Mouse (Mus musculus): ENCODE data around the gene Hsd17b2. TPM values are rescaled to one million over a fixed set of nuclear protein-coding genes. Genes with fewer than 3 reads are reported as not detected.

The Hsd17b2 gene
- total and polyA plus RNA-seq, 2 experiments from 2014 or later, result 1.1 TPM; not detected in 1

DNA sequence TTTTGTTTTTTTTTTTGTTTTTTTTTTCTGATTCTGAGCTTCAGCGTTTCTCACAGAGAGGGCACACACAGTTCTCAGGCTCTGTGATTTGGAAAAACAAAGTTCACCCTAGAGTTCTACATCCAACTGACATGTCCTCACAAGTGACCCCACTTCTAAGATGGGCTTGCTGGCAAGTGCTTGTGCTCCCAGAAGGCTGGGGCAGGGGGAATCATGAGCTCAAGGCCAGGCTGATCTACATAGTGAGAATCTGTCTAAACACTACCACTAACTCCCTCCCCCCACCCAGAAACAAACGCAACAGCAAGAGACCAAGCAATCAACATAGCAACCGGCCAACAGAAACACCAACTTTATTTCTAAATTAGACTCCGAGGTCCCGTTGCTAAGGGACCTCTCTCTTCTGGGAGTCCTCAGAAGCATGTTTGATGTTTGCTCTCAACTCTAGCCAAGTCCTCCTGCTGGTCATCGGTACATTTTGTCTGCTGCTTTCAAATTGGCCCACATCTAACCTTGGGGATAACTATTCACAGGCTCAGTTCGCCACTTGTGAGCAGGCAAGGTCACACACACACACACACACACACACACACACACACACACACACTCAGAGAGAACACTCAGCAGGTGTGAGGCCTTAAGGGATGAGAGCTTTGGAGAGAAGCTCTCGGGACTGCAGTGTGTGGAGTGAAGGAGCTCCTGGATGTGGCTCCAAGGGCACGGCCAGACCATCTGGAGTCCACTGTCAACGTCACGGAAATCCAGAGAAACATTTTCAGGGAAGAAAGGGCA, 77.0 kb downstream of the Hsd17b2 start:
- no peak overlapping the region for H3K4me3 ChIP-seq (ENCODE audit: low read length)
- H3K4me1 ChIP-seq (ENCODE audit: insufficient read depth, low read length), result no peaks in the 10 kb centered on the region
- TF ChIP-seq CTCF (IDR thresholded peaks at IDR 0.05; ENCODE audit: low read depth), result no peak
- WGBS, result 67% methylated on average over 11 of the region's 11 CpGs
- peak; percentile 18 for DNase-seq (ENCODE audit: low spot score)
- H3K9me3 ChIP-seq (ENCODE audit: low read length), result no peaks in the 10 kb centered on the region
- H3K27ac ChIP-seq, result no peak overlapping the region
- H3K4me2 ChIP-seq (ENCODE audit: low read depth, low read length), result no peak overlapping the region
- ATAC-seq, result no peak
- H3K27me3 ChIP-seq (ENCODE audit: insufficient read depth, low read length), result no peaks in the 10 kb centered on the region
- no peak overlapping the region for H3K9ac ChIP-seq (replicated peaks; ENCODE audit: low read length)
- no peaks in the 10 kb centered on the region for H3K36me3 ChIP-seq (ENCODE audit: insufficient read depth, low read length)

DNA sequence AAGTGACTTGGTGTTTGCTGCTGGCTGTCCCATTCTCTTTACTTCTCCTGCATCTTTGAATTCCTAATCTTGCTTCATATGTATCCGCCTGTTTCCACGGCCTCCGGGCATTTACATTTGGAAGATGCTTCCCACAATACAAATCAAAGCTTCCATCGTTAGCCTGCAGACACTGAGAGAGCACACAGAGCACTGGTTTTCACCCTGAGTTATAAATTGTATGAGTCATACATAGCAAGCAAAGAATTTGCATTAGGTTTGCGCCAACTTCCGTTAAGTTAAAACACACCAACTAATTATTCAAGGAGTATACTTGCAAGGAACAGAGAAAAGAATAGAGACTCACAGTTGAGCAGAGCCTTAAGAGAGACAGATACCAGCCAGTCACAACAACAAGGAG, 77.6 kb downstream of the Hsd17b2 start:
- H3K4me1 ChIP-seq (ENCODE audit: insufficient read depth, low read length), result no peaks in the 10 kb centered on the region
- no peak for TF ChIP-seq CTCF (IDR thresholded peaks at IDR 0.05; ENCODE audit: low read depth)
- H3K4me2 ChIP-seq (ENCODE audit: low read depth, low read length), result no peak overlapping the region
- no peaks in the 10 kb centered on the region for H3K9me3 ChIP-seq (ENCODE audit: low read length)
- H3K4me3 ChIP-seq (ENCODE audit: low read length), result no peak overlapping the region
- H3K27me3 ChIP-seq (ENCODE audit: insufficient read depth, low read length), result no peaks in the 10 kb centered on the region
- no peak overlapping the region for H3K27ac ChIP-seq
- DNase-seq (ENCODE audit: low spot score) (no peak), ATAC-seq (no peak)
- H3K36me3 ChIP-seq (ENCODE audit: insufficient read depth, low read length), result no peaks in the 10 kb centered on the region
- H3K9ac ChIP-seq (replicated peaks; ENCODE audit: low read length), result no peak overlapping the region
- WGBS, result 78% methylated on average over 6 of the region's 6 CpGs

DNA sequence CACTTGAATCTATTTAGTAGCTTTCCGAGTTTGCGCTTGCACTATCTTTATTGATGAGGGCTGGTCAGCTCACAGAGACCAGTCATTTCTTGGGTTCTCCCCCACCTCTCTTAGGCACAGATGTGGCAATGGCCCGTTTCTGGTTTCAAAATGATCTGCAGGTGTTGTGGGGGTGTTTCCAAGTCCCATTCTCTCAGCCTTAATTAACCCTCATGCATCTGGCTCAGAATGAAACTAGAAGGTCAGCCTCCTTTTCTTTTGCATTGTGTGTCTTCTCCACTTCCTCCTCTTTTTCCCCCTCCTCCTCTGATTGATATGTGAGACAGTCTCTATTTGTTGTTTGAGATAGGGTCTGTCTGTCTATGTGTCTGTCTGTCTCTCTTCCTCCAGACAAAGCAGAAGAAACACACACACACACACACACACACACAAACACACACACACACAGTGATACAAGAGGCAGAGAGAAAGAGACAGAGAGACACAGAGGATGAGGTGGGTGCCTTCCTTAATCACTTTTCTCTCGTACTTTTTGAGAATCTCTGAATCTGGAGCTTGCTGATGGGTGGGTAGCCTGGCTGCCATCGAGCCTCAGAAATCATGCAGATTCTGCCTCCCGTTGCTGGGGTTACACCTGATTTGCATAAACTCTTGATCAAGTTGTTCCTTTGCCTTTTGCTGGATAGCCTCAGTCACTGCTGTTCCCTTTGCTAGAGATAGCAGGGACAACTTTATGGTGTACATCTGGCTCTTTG, 79.8 kb downstream of the Hsd17b2 start:
- no peak for ATAC-seq
- no peak for TF ChIP-seq CTCF (IDR thresholded peaks at IDR 0.05; ENCODE audit: low read depth)
- WGBS, result 53% methylated on average over 6 of the region's 6 CpGs

DNA sequence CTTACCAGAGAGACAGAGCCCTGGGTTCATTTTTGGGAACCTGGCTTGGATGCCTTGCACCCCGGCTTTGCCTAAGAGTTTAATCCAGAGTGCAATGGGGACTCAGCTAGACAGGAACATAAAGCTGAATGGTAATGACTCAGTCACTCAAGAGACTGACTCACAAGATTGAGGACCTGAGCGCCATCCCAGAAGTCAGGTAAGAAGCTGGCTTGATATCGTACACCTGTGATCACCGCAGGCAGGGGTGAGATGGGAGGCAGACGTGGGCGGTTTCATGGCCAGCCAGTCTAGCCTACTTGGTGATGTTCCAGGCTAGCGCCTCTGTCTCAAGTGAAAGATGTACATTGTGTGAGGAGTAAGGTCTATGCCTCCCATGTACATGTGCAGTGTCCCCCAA, 81.3 kb downstream of the Hsd17b2 start:
- Histone ChIP-seq H3K9me3 (ENCODE audit: low read length) (no peaks in the 10 kb centered on the region), H3K9ac (replicated peaks; ENCODE audit: low read length) (no peak overlapping the region), H3K36me3 (ENCODE audit: insufficient read depth, low read length) (peaks cover 5% of the 10 kb centered on the region; the same call in 1 of the 2 replicates), H3K4me1 (ENCODE audit: insufficient read depth, low read length) (no peaks in the 10 kb centered on the region), H3K4me3 (ENCODE audit: low read length) (no peak overlapping the region), H3K27me3 (ENCODE audit: insufficient read depth, low read length) (no peaks in the 10 kb centered on the region), H3K27ac (no peak overlapping the region), H3K4me2 (ENCODE audit: low read depth, low read length) (no peak overlapping the region)
- TF ChIP-seq CTCF (IDR thresholded peaks at IDR 0.05; ENCODE audit: low read depth), result no peak
- 96% methylated on average over 7 of the region's 7 CpGs for WGBS
- ATAC-seq (no peak), DNase-seq (ENCODE audit: low spot score) (no peak)

More for the DNA sequence above, 79.8 kb downstream of the Hsd17b2 start:
- no peak overlapping the region for H3K4me2 ChIP-seq (ENCODE audit: low read depth, low read length)
- H3K27me3 ChIP-seq (ENCODE audit: insufficient read depth, low read length), result no peaks in the 10 kb centered on the region
- no peak for DNase-seq (ENCODE audit: low spot score)
- H3K9me3 ChIP-seq (ENCODE audit: low read length), result no peaks in the 10 kb centered on the region
- H3K27ac ChIP-seq, result no peak overlapping the region
- no peak overlapping the region for H3K9ac ChIP-seq (replicated peaks; ENCODE audit: low read length)
- no peaks in the 10 kb centered on the region for H3K4me1 ChIP-seq (ENCODE audit: insufficient read depth, low read length)
- H3K4me3 ChIP-seq (ENCODE audit: low read length), result no peak overlapping the region
- no peaks in the 10 kb centered on the region for H3K36me3 ChIP-seq (ENCODE audit: insufficient read depth, low read length)

DNA sequence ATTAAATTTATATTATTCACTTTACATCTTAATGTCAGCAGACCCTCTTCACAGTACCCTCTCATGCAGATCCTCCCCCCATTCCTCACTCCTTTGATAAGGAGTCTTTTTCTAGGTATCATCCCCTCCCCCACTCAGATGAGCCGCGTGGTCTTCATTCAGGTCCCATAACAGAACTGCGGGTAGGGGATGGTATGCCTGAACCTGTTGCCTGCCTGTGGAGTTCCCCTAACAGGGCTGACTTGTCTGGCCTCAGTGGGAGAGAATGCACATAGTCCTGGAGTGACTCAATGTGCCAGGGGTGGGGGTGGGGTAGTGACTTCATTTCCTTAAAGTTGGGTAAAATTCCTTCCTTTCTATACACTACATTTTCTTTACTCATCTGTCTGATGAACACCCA, 84.7 kb downstream of the Hsd17b2 start:
- Histone ChIP-seq H3K9me3 (ENCODE audit: low read length) (no peaks in the 10 kb centered on the region), H3K27ac (no peak overlapping the region), H3K36me3 (ENCODE audit: insufficient read depth, low read length) (peaks cover 19% of the 10 kb centered on the region), H3K4me2 (ENCODE audit: low read depth, low read length) (no peak overlapping the region), H3K4me1 (ENCODE audit: insufficient read depth, low read length) (no peaks in the 10 kb centered on the region), H3K27me3 (ENCODE audit: insufficient read depth, low read length) (no peaks in the 10 kb centered on the region), H3K9ac (replicated peaks; ENCODE audit: low read length) (no peak overlapping the region), H3K4me3 (ENCODE audit: low read length) (no peak overlapping the region)
- no peak for TF ChIP-seq CTCF (IDR thresholded peaks at IDR 0.05; ENCODE audit: low read depth)
- 93% methylated on average over 3 of the region's 3 CpGs for WGBS
- DNase-seq (ENCODE audit: low spot score), result no peak
- no peak for ATAC-seq

DNA sequence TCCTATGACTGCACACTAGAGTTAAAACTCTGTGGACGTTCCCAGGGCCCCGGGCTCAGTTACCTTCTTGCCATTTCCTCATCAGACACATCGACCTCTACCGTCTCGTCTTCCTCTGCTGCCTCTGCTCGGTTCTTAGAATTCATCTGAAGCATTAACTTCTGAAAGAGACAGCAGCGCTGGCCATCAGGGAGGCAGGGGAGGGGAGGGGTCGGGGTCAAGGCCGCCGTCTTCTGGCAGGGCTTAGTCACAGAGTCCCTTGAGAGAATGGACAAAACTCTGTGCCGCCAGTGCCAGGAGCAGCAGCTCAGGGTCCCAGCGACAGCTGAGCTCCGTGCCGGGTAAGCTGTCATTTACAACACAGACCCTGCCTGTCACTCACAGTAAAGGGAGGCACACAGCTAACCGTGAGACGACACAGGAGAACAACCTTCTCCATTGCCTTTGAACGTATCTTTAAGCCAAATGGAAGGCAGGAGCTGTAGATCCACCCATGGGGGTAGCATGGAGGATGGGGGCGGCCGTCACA, 91.0 kb downstream of the Hsd17b2 start:
- no peak for DNase-seq (ENCODE audit: low spot score)
- Histone ChIP-seq H3K9ac (replicated peaks; ENCODE audit: low read length) (no peak overlapping the region), H3K4me1 (ENCODE audit: insufficient read depth, low read length) (no peaks in the 10 kb centered on the region), H3K36me3 (ENCODE audit: insufficient read depth, low read length) (peaks cover 41% of the 10 kb centered on the region), H3K4me2 (ENCODE audit: low read depth, low read length) (no peak overlapping the region), H3K27me3 (ENCODE audit: insufficient read depth, low read length) (no peaks in the 10 kb centered on the region), H3K4me3 (ENCODE audit: low read length) (no peak overlapping the region), H3K27ac (no peak overlapping the region), H3K9me3 (ENCODE audit: low read length) (no peaks in the 10 kb centered on the region)
- no peak for TF ChIP-seq CTCF (IDR thresholded peaks at IDR 0.05; ENCODE audit: low read depth)
- 60% methylated on average over 19 of the region's 19 CpGs for WGBS
- ATAC-seq, result no peak
